Mouse (Mus musculus) kidney, embryonic 14.5 days (tissue): ENCODE data around the gene Opcml. TPM values are rescaled to one million over a fixed set of nuclear protein-coding genes. Genes with fewer than 3 reads are reported as not detected.

Experiments used
- ATAC-seq: fragments of 200-750 bp; cut with Nextera tagmentation; 2 replicates; pipeline ENCODE4 v1.8.0; 2017; ENCODE audit warnings: moderate number of reproducible peaks, mild to moderate bottlenecking, moderate TSS enrichment, moderate library complexity; ENCODE audit not compliant: low FRiP score, low TSS enrichment
- H3K27ac ChIP-seq: fragments of 300-500 bp; sonication (generic); 2 replicates; pipeline ENCODE4 v1.5.1; 2014; ENCODE audit warnings: low read depth, mild to moderate bottlenecking, low read length, moderate library complexity, mixed read lengths
- H3K27me3 ChIP-seq: fragments of 300-500 bp; sonication (generic); 2 replicates; pipeline ENCODE4 v1.6.1; 2014; ENCODE audit warnings: mild to moderate bottlenecking, low read length; ENCODE audit not compliant: control insufficient read depth, insufficient read depth
- H3K36me3 ChIP-seq: fragments of 300-500 bp; sonication (generic); 2 replicates; pipeline ENCODE4 v1.6.1; 2014; ENCODE audit warnings: low read length, mixed read lengths; ENCODE audit not compliant: control insufficient read depth, insufficient read depth
- H3K4me1 ChIP-seq: fragments of 300-500 bp; sonication (generic); 2 replicates; pipeline ENCODE4 v1.6.1; 2014; ENCODE audit warnings: low read length, mixed read lengths; ENCODE audit not compliant: control insufficient read depth, insufficient read depth
- H3K4me2 ChIP-seq: fragments of 300-500 bp; sonication (generic); replicated peaks from 2 replicates; pipeline ENCODE4 v1.6.1; 2014; ENCODE audit warnings: low read depth, mild to moderate bottlenecking, low read length
- H3K4me3 ChIP-seq: fragments of 300-500 bp; sonication (generic); 2 replicates; pipeline ENCODE4 v1.5.1; 2014; ENCODE audit warnings: mild to moderate bottlenecking, low read length
- H3K9ac ChIP-seq: fragments of 300-500 bp; sonication (generic); 2 replicates; pipeline ENCODE4 v1.6.1; 2014; ENCODE audit warnings: low read depth, mild to moderate bottlenecking, low read length, moderate library complexity
- H3K9me3 ChIP-seq: fragments of 300-500 bp; sonication (generic); 2 replicates; pipeline ENCODE4 v1.6.1; 2016; ENCODE audit warnings: low read length; ENCODE audit not compliant: control insufficient read depth
- WGBS: fragments of 180-500 bp; shearing (Covaris S2); extraction: QIAGEN DNeasy Blood & Tissue Kit; methylation state at CpG from one replicate; pipeline ENCODE4 v1.1.7; 2014; 5-methylcytosine and 5-hydroxymethylcytosine counted together
- polyA plus RNA-seq: library from polyadenylated mRNA; unstranded; fragments of >200 nt; fragmentation: Nextera tagmentation; extraction: Ambion mirVana; gene quantifications from 2 replicates; pipeline ENCODE4 v1.2.1, GENCODE M21; 2014

Opcml gene
- polyA plus RNA-seq, 1 experiment from 2014 or later = 1.9 TPM

GRCm38 (mm10) chr9:28281571-28281970, 491.0 kb downstream of the Opcml start:
- Histone ChIP-seq H3K4me3 (no peak overlapping the region), H3K36me3 (no peaks in the 10 kb centered on the region), H3K4me2 (no peak overlapping the region), H3K4me1 (no peaks in the 10 kb centered on the region), H3K9me3 (no peaks in the 10 kb centered on the region), H3K9ac (no peak overlapping the region), H3K27ac (no peak overlapping the region), H3K27me3 (no peaks in the 10 kb centered on the region)
- ATAC-seq = no peak
- 78% methylated on average over 3 of the region's 3 CpGs for WGBS

GRCm38 (mm10) chr9:28285016-28285415, 494.4 kb downstream of the Opcml start:
- Histone ChIP-seq H3K9me3 (no peaks in the 10 kb centered on the region), H3K36me3 (no peaks in the 10 kb centered on the region), H3K27ac (no peak overlapping the region), H3K27me3 (no peaks in the 10 kb centered on the region), H3K4me1 (no peaks in the 10 kb centered on the region), H3K9ac (no peak overlapping the region), H3K4me3 (no peak overlapping the region), H3K4me2 (no peak overlapping the region)
- 89% methylated on average over 3 of the region's 3 CpGs for WGBS
- ATAC-seq = no peak

GRCm38 (mm10) chr9:28286384-28286783, 495.8 kb downstream of the Opcml start:
- Histone ChIP-seq H3K9me3 (no peaks in the 10 kb centered on the region), H3K4me1 (no peaks in the 10 kb centered on the region), H3K36me3 (no peaks in the 10 kb centered on the region), H3K4me2 (no peak overlapping the region), H3K27ac (no peak overlapping the region), H3K27me3 (no peaks in the 10 kb centered on the region), H3K9ac (no peak overlapping the region), H3K4me3 (no peak overlapping the region)
- 50% methylated on average over 7 of the region's 7 CpGs for WGBS
- ATAC-seq = no peak

GRCm38 (mm10) chr9:28287485-28287884, 496.9 kb downstream of the Opcml start:
- Histone ChIP-seq H3K4me2 (no peak overlapping the region), H3K4me1 (no peaks in the 10 kb centered on the region), H3K4me3 (no peak overlapping the region), H3K27me3 (no peaks in the 10 kb centered on the region), H3K36me3 (no peaks in the 10 kb centered on the region), H3K9ac (no peak overlapping the region), H3K27ac (no peak overlapping the region), H3K9me3 (no peaks in the 10 kb centered on the region)
- 66% methylated on average over 2 of the region's 2 CpGs for WGBS
- no peak for ATAC-seq

- Histone ChIP-seq H3K4me3 (no peak overlapping the region), H3K27ac (no peak overlapping the region), H3K36me3 (no peaks in the 10 kb centered on the region), H3K9ac (no peak overlapping the region), H3K4me1 (no peaks in the 10 kb centered on the region), H3K27me3 (no peaks in the 10 kb centered on the region), H3K9me3 (0 out of 2 replicates have a peak, but pooled peaks cover 3% of the 10 kb centered on the region), H3K4me2 (no peak overlapping the region)
- 59% methylated on average over 1 of the region's 1 CpGs for WGBS
- ATAC-seq = no peak
Measured at GRCm38 (mm10) chr9:28289696-28290330, 499.2 kb downstream of the Opcml start.

- H3K4me1 ChIP-seq = no peaks in the 10 kb centered on the region
- 80% methylated on average over 8 of the region's 8 CpGs for WGBS
- no peak for ATAC-seq
- no peak overlapping the region for H3K4me2 ChIP-seq
- no peaks in the 10 kb centered on the region for H3K9me3 ChIP-seq
- no peak overlapping the region for H3K9ac ChIP-seq
- H3K27me3 ChIP-seq = no peaks in the 10 kb centered on the region
- no peak overlapping the region for H3K4me3 ChIP-seq
- no peak overlapping the region for H3K27ac ChIP-seq
- no peaks in the 10 kb centered on the region for H3K36me3 ChIP-seq
Measured at GRCm38 (mm10) chr9:28303659-28304058, 513.1 kb downstream of the Opcml start.

GRCm38 (mm10) chr9:28306364-28307121, 516.0 kb downstream of the Opcml start:
- Histone ChIP-seq H3K4me3 (no peak overlapping the region), H3K27me3 (no peaks in the 10 kb centered on the region), H3K4me1 (no peaks in the 10 kb centered on the region), H3K9ac (no peak overlapping the region), H3K27ac (no peak overlapping the region), H3K36me3 (no peaks in the 10 kb centered on the region), H3K4me2 (no peak overlapping the region), H3K9me3 (no peaks in the 10 kb centered on the region)
- no peak for ATAC-seq
- WGBS = 73% methylated on average over 11 of the region's 11 CpGs

- Histone ChIP-seq H3K27me3 (no peaks in the 10 kb centered on the region), H3K36me3 (no peaks in the 10 kb centered on the region), H3K4me3 (no peak overlapping the region), H3K9me3 (no peaks in the 10 kb centered on the region), H3K27ac (no peak overlapping the region), H3K9ac (no peak overlapping the region), H3K4me2 (no peak overlapping the region), H3K4me1 (no peaks in the 10 kb centered on the region)
- no peak for ATAC-seq
Measured at GRCm38 (mm10) chr9:28307122-28307430, 516.5 kb downstream of the Opcml start.

- Histone ChIP-seq H3K4me3 (no peak overlapping the region), H3K36me3 (no peaks in the 10 kb centered on the region), H3K9me3 (no peaks in the 10 kb centered on the region), H3K9ac (no peak overlapping the region), H3K4me2 (no peak overlapping the region), H3K27me3 (no peaks in the 10 kb centered on the region), H3K27ac (no peak overlapping the region), H3K4me1 (no peaks in the 10 kb centered on the region)
- 79% methylated on average over 6 of the region's 6 CpGs for WGBS
- ATAC-seq = no peak
Measured at GRCm38 (mm10) chr9:28307481-28308050, 517.0 kb downstream of the Opcml start.
